Mouse (Mus musculus) testis, adult 2 months (tissue): ENCODE data around the gene Mylk. TPM values are rescaled to one million over a fixed set of nuclear protein-coding genes. Genes with fewer than 3 reads are reported as not detected.

Experiments used
- H3K27ac ChIP-seq: fragments of 200-500 bp; 2 replicates; pipeline ENCODE4 v1.5.1; 2012; ENCODE audit warnings: low read depth, low read length; ENCODE audit not compliant: control insufficient read depth, insufficient read depth
- H3K27me3 ChIP-seq: fragments of 200-500 bp; 2 replicates; pipeline ENCODE4 v1.6.1; 2012; ENCODE audit warnings: mild to moderate bottlenecking, low read length, moderate library complexity; ENCODE audit not compliant: control insufficient read depth, insufficient read depth
- H3K36me3 ChIP-seq: fragments of 200-500 bp; 2 replicates; pipeline ENCODE4 v1.6.1; 2012; ENCODE audit warnings: mild to moderate bottlenecking, low read length; ENCODE audit not compliant: control insufficient read depth, insufficient read depth
- H3K4me1 ChIP-seq: fragments of 200-500 bp; 2 replicates; pipeline ENCODE4 v1.6.1; 2012; ENCODE audit warnings: low read length; ENCODE audit not compliant: control insufficient read depth, insufficient read depth
- H3K4me3 ChIP-seq: fragments of 200-500 bp; 2 replicates; pipeline ENCODE4 v1.5.1; 2012; ENCODE audit warnings: low read depth, mild to moderate bottlenecking, low read length, moderate library complexity, mixed read lengths; ENCODE audit not compliant: control insufficient read depth
- CTCF ChIP-seq: fragments of 200-500 bp; IDR thresholded peaks from 2 replicates; pipeline ENCODE4 v1.5.1; 2012; ENCODE audit warnings: low read depth, mild to moderate bottlenecking, inconsistent platforms, low read length, moderate library complexity; ENCODE audit not compliant: control insufficient read depth, insufficient read depth, insufficient replicate concordance
- POLR2A ChIP-seq: fragments of 200-500 bp; IDR thresholded peaks from 2 replicates; pipeline ENCODE4 v1.6.1; 2012; ENCODE audit warnings: low read depth, mild to moderate bottlenecking, inconsistent platforms, low read length, moderate library complexity; ENCODE audit not compliant: control insufficient read depth
- polyA plus RNA-seq: library from polyadenylated mRNA; depleted of rRNA; stranded (reverse); fragments of >200 nt; gene quantifications from 2 replicates; pipeline ENCODE4 v1.2.3, GENCODE M21; 2012

Mylk gene
- polyA plus RNA-seq, 1 experiment, result 25.3 TPM

DNA sequence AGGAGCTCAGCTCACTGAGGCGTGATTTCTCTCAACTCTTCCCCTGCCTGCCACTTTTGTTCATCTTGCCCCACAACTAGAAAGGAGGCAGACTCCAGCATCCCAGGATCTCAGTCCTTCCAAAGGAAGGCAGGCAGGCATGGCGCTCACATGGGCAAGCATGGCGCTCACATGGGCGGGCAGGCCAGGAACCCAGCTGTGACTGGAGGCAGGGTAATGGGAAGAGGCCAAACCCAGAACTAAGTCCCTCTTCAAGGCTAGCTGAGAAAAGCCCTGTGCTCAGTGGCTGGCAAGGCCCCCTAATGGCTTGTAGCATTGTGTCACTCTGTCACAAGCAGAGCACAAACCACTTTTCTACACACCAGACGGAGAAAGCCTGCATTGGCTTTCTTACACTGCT is 223.2 kb downstream of the Mylk start:
- Histone ChIP-seq H3K4me3 (no peak overlapping the region), H3K27me3 (no peaks in the 10 kb centered on the region), H3K36me3 (no peaks in the 10 kb centered on the region), H3K27ac (no peak overlapping the region), H3K4me1 (no peaks in the 10 kb centered on the region; the same call in 1 of the 2 replicates)
- TF ChIP-seq POLR2A (no peak), CTCF (no peak)

DNA sequence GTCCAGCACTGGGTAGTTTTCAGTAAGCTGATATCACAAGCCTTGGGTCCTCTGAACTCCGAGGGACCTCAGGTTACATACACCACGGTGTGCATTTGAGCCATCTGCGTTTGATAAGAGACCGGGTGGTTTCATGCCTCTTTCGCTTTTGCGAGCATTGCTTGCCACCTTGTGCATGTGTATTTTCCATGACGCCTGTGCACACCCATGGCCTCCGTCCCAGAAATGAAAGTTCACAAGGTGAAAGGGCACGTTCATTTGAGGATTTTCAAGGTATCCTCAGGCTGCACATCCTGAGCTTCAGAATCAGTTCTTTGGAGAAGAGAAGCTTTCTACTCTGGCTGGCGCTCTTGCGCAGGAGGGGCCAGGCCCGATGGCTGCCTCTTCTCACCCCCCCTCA is 227.5 kb downstream of the Mylk start:
- Histone ChIP-seq H3K27ac (no peak overlapping the region), H3K27me3 (no peaks in the 10 kb centered on the region), H3K4me1 (no peaks in the 10 kb centered on the region; the same call in 1 of the 2 replicates), H3K4me3 (no peak overlapping the region), H3K36me3 (no peaks in the 10 kb centered on the region)
- TF ChIP-seq CTCF (no peak), POLR2A (no peak)

DNA sequence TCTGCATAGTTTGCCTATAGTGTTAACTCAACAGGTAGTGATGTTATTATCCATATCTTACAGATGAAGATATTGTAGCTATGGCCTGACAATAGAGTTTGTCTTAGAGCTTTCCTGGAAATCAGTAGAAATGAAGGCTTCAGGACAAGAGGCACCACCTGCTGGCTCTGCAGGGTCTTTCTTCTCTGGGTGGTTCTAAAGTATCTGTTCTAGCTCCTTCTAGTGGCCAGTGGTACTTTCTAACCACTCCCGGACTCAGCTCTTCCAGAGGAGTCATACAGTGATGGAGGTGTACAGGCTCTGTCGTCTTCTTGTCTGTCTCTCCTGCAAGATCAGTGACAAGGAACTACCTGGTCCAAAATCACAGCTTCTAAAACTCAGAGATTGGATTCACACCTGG is 230.5 kb downstream of the Mylk start:
- Histone ChIP-seq H3K4me3 (no peak overlapping the region), H3K4me1 (no peaks in the 10 kb centered on the region; the same call in 1 of the 2 replicates), H3K27me3 (no peaks in the 10 kb centered on the region), H3K27ac (no peak overlapping the region), H3K36me3 (no peaks in the 10 kb centered on the region)
- no peak for TF ChIP-seq CTCF
- TF ChIP-seq POLR2A, result no peak

DNA sequence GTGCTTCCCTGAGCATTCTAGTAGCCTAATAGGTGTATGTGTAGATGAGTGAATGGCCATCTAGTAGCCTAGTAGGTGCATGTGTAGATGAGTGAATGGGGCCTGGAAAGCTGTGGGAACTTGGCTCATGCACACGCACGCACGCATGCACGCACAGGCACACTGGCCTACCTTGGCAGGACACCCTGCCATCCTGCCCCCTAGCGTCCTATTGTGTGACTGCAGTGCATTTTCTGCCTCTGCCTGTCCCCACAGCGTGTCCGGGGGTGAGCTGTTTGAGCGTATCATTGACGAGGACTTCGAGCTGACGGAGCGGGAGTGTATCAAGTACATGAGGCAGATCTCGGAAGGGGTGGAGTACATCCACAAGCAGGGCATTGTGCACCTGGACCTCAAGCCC is 231.6 kb downstream of the Mylk start:
- Histone ChIP-seq H3K4me1 (no peaks in the 10 kb centered on the region; the same call in 1 of the 2 replicates), H3K36me3 (no peaks in the 10 kb centered on the region)
- peak; percentile 55; the same call in 1 of the 2 replicates for TF ChIP-seq CTCF
- TF ChIP-seq POLR2A, result no peak

DNA sequence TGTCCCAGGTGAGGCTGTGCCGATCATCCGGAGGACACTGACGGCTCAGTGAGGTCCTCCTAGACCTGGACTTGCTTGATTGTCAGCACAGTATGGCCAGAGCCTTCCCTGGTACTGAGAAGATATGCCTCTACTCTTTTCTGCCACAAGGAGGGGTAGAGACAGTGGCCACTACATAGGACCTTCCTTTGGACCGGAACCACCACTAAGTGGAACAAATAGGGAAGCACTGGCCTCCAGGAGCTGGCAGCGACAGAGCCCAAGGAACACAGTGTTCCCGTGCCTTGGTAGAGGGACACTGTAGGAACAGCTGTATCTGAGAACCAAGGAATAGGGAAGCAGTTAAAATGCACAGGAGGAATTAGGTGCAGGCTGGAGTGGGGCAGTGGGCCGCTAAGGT is 233.0 kb downstream of the Mylk start:
- Histone ChIP-seq H3K27me3 (no peaks in the 10 kb centered on the region), H3K27ac (no peak overlapping the region), H3K36me3 (no peaks in the 10 kb centered on the region), H3K4me3 (no peak overlapping the region), H3K4me1 (peaks cover 2% of the 10 kb centered on the region; the same call in 1 of the 2 replicates)
- TF ChIP-seq CTCF, result no peak
- TF ChIP-seq POLR2A, result no peak

More for the DNA sequence above, 231.6 kb downstream of the Mylk start:
- H3K4me3 ChIP-seq, result no peak overlapping the region
- no peaks in the 10 kb centered on the region for H3K27me3 ChIP-seq
- H3K27ac ChIP-seq, result no peak overlapping the region

DNA sequence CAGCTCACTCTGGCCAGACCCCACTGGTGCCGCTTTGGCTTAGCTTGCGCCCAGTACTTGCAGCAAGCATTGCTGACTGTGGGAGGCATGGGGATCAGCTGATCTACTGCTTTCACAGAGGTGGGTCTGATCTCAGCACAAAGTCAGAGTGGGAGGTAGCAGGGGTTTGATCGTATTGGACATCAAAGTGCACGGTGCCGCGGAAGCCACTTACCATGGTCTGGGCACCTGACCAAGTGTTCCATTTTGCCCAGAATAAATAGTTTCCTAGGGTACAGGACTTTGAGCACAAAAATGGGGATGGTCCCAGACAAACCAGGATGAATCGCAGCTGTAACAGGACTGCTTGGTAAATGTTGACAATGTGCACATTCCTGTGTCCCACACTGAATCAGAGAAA is 236.0 kb downstream of the Mylk start:
- Histone ChIP-seq H3K27ac (peak overlapping the region; percentile 14; the same call in 1 of the 2 replicates), H3K4me1 (peaks cover 5% of the 10 kb centered on the region), H3K27me3 (no peaks in the 10 kb centered on the region), H3K36me3 (no peaks in the 10 kb centered on the region), H3K4me3 (no peak overlapping the region)
- no peak for TF ChIP-seq POLR2A
- TF ChIP-seq CTCF, result no peak

DNA sequence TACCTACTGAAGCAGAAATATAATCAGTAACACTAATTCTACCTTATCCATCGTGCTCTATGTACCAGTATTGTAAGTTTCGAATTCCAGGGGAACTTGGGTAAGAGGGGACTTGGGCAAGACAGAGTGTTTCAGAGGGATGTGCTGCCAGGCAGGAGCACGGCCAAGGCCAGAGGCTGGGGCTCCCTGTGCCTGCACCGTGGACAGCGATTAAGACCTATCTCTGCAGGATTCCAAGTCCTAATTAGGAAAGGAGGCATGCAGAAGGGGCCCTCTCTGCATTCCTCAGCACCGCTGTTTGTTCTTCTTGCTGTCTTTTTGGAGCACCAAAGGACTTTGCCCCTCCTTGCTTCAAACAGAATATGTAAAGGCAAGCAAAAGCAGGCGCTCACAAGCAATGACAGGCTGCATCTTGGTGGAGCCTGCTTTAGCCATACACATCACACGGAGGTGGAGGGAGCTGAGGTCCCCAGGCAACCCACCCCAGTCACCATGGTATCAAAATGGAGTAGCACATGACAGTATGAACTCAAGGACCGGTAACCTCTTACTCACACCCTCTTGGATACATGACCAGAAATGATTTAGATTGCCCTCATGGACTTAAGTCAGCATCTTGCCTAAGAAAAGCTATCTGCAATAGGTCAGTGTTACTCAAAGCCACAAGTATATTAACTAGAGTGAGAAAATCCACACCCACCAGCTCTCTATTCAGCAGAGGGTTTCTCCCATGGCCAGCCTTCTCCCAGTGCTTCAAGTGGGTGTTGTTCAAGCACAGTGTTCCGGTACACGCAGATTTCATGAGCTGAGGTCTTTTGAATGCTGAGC is 239.4 kb downstream of the Mylk start:
- no peaks in the 10 kb centered on the region for H3K36me3 ChIP-seq
- peak overlapping the region; percentile 62 for H3K27ac ChIP-seq
- TF ChIP-seq POLR2A (no peak), CTCF (no peak)
- peaks cover 5% of the 10 kb centered on the region for H3K4me1 ChIP-seq
- no peaks in the 10 kb centered on the region for H3K27me3 ChIP-seq
- H3K4me3 ChIP-seq, result no peak overlapping the region
